Mouse (Mus musculus): ENCODE data around the gene Ina.

Gene Ina

DNA sequence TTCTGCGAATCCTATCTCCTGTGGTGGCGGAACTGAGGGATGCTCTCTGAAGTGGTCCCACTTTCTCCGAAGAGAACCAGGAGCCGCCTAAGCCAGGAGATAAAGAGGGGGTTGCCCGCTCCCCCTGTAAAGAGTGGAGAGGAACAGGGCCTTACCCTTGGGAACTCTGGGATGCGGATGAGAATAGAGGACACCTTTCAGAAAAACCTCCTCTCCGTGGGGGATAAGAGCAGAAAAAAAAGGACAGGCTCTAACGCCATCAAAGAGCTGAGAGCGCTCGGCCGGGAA lies 395 bp upstream of the Ina start:
- no peak for DNase-seq (ENCODE audit: low read depth, low spot score)

- no peak for DNase-seq (ENCODE audit: low read depth, low spot score)
Measured at GRCm38 (mm10) chr19:47015396-47015795, 898 bp downstream of the Ina start.

DNA sequence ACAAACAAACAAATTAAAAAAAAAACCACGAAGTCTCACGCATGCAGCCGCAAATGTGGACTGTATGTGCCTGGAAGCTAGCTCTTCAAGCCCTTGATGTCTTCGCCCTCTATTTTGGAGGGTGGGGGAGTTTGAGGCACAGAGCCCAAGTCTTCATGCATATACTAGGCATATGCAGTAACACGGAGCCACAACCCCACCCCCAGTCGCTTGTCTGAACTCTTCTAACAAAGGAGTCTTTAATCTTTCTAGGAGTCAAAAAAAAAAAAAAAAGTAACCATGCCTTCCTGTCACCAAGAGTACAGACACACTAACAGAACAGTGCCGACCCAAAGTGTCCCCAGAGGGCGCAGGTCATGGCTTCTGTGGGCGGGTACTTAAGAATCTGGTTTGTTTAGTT lies 1.5 kb downstream of the Ina start:
- no peak for DNase-seq (ENCODE audit: low read depth, low spot score)

- peak; percentile 41 for DNase-seq (ENCODE audit: low read depth, low spot score)
Measured at GRCm38 (mm10) chr19:47016487-47016886, 2.0 kb downstream of the Ina start.

DNA sequence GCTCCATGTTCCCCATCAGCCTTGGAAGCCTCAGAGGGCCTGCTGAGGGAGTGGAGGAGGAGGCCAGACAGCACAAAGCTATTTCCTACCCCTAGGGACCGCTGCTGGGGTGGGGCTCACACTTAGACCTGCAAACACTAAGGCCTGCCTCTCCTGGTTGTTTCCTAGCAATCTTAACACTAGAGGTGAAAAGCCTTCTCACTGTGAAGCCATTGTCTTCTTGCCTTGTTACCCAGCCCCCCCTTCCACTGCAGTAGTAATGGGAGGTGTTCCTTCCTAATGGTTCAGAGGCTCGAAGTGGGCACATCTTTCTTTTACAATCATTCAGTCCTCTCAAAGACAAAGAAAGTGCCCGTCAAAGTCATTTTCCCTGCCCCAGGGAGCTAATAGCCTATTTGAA lies 3.3 kb downstream of the Ina start:
- DNase-seq (ENCODE audit: low read depth, low spot score): no peak

GRCm38 (mm10) chr19:47018330-47018729 lies 3.8 kb downstream of the Ina start:
- DNase-seq (ENCODE audit: low read depth, low spot score): no peak

- no peak for DNase-seq (ENCODE audit: low read depth, low spot score)
Measured at GRCm38 (mm10) chr19:47019326-47019725, 4.8 kb downstream of the Ina start.

DNA sequence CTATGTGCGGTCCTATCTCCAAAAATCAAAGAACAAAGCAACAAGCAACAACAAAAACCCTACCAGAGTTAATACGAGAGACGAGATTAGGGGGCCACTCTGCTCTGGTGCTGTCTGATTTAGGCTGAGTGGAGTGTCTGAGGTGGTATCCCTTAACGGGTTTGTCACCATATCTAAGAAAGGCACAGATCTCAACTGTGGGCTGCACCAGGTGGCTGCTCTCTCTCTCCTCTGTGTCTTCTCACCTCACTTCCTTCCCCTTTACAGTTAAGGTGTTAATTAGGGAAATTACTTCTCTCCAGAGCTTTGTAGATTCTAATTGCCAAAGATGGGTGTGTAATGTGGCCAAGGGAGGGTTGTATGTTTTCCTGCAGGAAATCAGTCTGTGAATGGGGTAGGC lies 8.2 kb downstream of the Ina start:
- DNase-seq (ENCODE audit: low read depth, low spot score): no peak

GRCm38 (mm10) chr19:47023546-47023945 lies 9.0 kb downstream of the Ina start:
- DNase-seq (ENCODE audit: low read depth, low spot score): no peak

DNA sequence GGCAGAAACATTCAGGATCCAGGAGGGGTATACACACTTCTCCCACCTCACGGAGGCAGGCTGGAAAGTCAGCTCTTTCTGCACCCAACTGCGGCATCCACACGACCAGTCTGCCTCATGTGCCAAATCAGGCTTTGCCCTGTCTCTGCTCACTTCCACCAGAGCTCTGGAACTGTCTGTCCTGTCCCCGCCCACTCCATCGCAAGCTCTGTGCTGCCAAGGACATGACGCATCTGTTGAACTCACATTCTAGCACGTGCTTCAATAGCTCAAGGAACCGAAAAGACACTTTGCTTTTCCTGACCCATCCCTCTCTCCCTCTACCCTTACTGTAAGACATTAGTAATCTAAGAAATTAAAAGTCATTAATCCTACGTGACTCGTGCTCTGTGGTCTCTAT lies 10.5 kb downstream of the Ina start:
- DNase-seq (ENCODE audit: low read depth, low spot score): no peak

GRCm38 (mm10) chr19:47026513-47026912 lies 12.0 kb downstream of the Ina start:
- no peak for DNase-seq (ENCODE audit: low read depth, low spot score)

GRCm38 (mm10) chr19:47029796-47030195 lies 15.3 kb downstream of the Ina start:
- no peak for DNase-seq (ENCODE audit: low read depth, low spot score)

DNA sequence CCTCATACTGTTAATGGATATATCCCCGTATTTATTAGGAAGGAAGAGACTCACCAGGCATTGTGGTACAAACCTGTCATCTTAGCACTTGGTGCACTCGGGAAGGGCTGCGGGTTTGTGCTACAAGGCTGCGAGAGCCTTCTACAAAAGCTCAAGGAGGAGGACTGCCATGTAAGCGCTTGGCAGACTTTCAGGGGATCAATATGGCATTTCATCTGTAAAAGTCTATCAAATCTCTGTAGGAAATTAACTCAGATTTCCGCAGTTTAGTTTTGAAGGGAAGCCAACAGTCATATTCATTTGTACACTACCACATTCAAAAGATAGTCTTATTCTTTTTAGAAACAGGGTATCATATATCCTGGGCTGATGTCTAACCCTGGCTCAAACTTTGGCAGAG lies 17.3 kb downstream of the Ina start:
- DNase-seq (ENCODE audit: low read depth, low spot score): no peak

- DNase-seq (ENCODE audit: low read depth, low spot score): no peak
Measured at GRCm38 (mm10) chr19:47034916-47035315, 20.4 kb downstream of the Ina start.

DNA sequence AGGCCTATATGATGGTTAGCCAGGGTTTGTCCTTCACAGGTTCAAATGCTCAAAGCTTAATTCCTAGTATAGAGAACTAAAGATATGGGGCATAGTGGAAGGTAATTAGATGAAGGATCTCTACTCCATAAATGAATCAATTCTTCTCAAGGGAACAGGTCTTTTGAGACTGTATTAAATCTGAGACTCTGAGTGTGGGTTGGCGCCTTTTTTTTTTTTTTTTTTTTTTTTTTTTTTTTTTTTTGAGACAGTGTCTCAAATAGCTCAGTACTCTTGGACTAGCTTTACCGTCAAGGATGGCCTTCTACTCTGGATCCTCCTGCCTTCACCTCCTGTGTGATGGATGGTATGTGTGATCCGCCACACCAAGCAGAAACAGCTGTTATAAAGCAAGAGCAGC lies 22.1 kb downstream of the Ina start:
- no peak for DNase-seq (ENCODE audit: low read depth, low spot score)

DNA sequence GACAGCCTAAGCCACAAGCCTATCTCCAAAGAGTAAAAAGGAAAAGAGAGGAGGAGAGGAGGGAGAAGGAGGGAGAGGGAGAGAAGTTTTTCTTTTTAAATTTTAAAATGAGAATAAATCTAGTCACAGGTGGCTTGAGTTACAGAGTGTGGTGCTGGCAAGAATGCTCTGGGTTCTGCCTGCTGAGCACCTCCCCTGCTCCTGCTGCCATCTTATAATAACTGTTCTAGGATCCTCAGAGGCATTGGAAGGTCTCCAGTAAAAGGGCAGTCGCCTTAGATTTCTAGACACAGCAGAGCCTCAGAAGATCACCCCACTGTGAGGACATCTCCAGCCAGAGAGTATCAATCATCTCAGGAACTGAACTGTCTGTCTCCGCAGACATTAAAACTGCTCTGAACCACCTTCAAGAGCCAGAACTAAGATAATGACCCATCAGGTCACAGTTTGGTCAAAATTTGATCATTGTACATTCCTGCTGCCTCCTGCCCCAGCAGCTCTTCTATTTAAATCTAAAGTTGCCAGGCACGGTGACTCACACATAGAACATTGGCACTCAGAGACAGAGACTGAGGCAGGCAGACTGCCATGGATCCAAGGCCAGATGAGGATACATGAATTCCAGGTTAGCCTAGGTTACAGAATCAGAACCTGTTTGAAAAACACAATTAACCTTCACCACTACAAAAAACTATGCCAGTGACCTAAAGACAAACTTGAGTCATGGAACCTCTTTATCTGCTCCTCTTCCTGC lies 26.4 kb downstream of the Ina start:
- no peak for DNase-seq (ENCODE audit: low read depth, low spot score)

- no peak for DNase-seq (ENCODE audit: low read depth, low spot score)
Measured at GRCm38 (mm10) chr19:47043608-47044007, 29.1 kb downstream of the Ina start.

DNA sequence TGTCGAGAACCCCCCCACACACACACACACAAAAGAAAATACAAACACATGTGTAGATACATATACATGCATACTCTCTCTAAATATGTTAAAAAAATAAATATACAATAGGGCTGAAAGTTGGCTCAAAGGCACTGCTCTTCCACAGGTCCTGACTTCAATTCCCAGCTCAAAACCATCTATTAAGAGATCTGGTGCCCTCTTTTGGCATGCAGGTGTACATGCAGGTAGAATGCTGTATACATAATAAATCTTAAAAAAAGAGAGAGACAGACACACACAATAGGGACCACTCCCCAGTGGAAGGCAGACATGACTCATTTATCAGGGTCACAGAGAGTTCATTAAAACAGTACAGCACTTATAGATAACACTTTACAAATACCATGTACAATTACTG lies 31.8 kb downstream of the Ina start:
- DNase-seq (ENCODE audit: low read depth, low spot score): no peak

DNA sequence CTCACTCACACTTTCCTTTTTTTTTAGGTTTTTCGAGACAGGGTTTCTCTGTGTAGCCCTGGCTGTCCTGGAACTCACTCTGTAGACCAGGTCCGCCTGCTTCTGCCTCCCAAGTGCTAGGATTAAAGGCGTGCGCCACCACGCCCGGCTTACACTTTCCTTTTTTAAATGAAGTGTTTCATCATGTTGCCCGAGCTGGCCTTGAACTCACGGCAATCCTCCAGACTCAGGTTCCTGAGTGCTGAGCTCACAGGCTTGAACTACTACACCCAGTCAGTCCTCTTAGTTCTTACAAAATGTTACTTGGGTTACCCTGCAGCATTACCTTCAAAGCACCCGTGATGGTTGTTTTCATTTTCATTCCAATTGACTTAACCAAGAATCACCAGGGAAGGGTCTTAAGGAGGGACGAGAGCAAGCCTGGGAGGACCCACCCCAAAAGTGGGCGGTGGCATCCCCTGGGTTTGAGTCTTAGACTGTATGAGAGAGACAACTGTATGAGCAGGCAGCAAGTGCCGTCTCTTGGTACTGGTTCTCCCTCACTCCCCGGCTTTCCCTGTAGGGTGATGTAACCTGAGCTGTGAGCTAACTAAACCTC lies 32.8 kb downstream of the Ina start:
- DNase-seq (ENCODE audit: low read depth, low spot score): no peak

- DNase-seq (ENCODE audit: low read depth, low spot score): no peak
Measured at GRCm38 (mm10) chr19:47049061-47049460, 34.6 kb downstream of the Ina start.

DNA sequence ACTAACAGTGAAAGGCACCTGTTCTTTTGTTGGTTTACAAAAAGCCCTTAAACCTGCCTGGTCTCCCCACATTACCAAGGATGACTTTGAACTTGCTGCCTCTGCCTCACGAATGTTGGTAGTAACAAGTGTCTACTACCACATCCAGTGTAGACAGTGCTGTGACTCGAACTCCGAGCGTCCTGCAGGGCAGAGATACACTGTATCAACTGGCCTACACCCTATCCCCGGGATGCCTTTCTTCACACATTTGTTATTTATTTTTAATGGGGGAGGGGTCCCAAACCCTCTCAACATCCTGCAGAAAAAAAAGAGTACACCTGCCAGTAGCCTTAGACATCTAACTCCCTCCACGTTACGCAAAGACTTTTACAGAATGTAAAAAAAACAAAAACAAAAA lies 35.3 kb downstream of the Ina start:
- DNase-seq (ENCODE audit: low read depth, low spot score): no peak

DNA sequence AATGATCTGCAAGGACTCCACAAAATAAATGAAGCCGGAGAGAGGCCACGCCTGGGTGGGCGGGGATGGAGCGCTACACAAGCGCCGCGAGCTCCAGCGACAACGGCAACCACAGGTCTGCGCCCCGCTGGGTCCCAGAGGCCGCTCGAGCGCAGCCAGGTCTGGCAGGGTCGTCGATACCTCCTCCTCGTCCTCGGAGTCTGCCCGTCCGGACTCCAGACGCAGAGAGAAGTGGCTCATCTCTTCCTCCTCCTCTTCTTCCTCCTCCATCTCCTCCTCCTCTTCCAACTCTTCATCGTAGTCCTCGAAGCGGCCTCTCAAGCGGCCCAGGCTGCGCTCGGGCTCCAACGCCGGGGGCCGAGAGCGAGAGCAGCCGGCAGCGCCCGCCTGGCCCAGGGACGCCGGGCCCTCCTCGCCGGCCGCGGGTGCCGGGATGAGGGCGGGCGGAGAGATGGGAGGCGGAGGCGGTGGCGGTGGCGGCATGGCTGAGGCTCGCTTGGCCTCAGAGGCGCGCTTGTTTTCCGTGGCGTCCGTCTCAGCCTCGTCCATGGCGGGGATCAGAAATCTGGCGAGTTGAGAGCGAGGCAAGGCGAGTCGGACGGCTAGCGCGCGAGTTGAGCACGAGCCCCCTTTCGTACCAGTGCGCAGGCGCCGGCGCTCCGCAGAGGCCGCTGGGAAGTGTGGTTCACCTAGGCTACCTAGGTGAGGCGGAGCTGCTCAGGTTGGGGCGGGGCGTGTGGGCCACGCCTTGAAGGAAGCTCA lies 36.0 kb downstream of the Ina start, which contains the start of gene Pcgf6:
Gene Pcgf6, minus strand, starts transcription at position 636 of the 762 bp plus-strand sequence.
- DNase-seq (ENCODE audit: low read depth, low spot score): peak; percentile 49

DNA sequence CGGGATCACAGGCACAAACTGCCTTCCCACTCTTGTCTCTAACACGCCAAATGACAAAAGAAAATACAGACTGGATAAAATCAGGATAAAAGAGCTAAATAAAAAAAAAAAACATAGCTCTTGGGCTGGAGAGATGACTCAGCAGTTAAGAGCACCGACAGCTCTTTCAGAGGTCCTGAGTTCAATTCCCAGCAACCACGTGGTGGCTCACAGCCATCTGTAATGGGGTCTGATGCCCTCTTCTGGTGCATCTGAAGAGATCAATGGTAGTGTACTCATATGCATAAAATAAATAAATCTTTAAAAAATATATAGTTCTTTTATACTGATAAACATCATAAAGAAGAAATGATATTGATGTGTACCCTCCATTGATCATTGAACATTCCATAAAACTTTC lies 38.4 kb downstream of the Ina start:
- no peak for DNase-seq (ENCODE audit: low read depth, low spot score)
